Mouse (Mus musculus) limb, embryonic 12.5 days (tissue): Measurements from ENCODE around the gene Abcc10. TPM values are rescaled to one million over a fixed set of nuclear protein-coding genes. Genes with fewer than 3 reads are reported as not detected.

Source experiments
- ATAC-seq: fragments of 200-750 bp; cut with Nextera tagmentation; 2 replicates; pipeline ENCODE4 v1.8.0; 2017; ENCODE audit warnings: low read depth, moderate TSS enrichment; ENCODE audit not compliant: insufficient number of reproducible peaks, insufficient read depth, low FRiP score, low TSS enrichment
- H3K27ac ChIP-seq: fragments of 300-500 bp; sonication (generic); 2 replicates; pipeline ENCODE4 v1.5.1; 2016; ENCODE audit warnings: mild to moderate bottlenecking, moderate library complexity
- H3K27me3 ChIP-seq: fragments of 300-500 bp; sonication (generic); 2 replicates; pipeline ENCODE4 v1.6.1; 2016; ENCODE audit warnings: mild to moderate bottlenecking, moderate library complexity
- H3K36me3 ChIP-seq: fragments of 300-500 bp; sonication (generic); 2 replicates; pipeline ENCODE4 v1.6.1; 2016; ENCODE audit warnings: mild to moderate bottlenecking, moderate library complexity
- H3K4me1 ChIP-seq: fragments of 300-500 bp; sonication (generic); replicated peaks from 2 replicates; pipeline ENCODE4 v1.6.1; 2016
- H3K4me2 ChIP-seq: fragments of 300-500 bp; sonication (generic); 2 replicates; pipeline ENCODE4 v1.6.1; 2016; ENCODE audit warnings: mild to moderate bottlenecking, moderate library complexity
- H3K4me3 ChIP-seq: fragments of 300-500 bp; sonication (generic); replicated peaks from 2 replicates; pipeline ENCODE4 v1.5.1; 2016; ENCODE audit warnings: mild to moderate bottlenecking
- H3K9ac ChIP-seq: fragments of 300-500 bp; sonication (generic); replicated peaks from 2 replicates; pipeline ENCODE4 v1.6.1; 2016; ENCODE audit warnings: mild to moderate bottlenecking, moderate library complexity
- H3K9me3 ChIP-seq: fragments of 300-500 bp; sonication (generic); 2 replicates; pipeline ENCODE4 v1.6.1; 2016; ENCODE audit warnings: mild to moderate bottlenecking, moderate library complexity
- WGBS: fragments of 180-500 bp; shearing (Covaris S2); methylation state at CpG from one replicate; pipeline ENCODE4 v1.1.7; 2016; 5-methylcytosine and 5-hydroxymethylcytosine counted together
- polyA plus RNA-seq: library from polyadenylated mRNA; unstranded; fragments of >200 nt; fragmentation: Nextera tagmentation; extraction: Ambion mirVana; gene quantifications from 2 replicates; pipeline ENCODE4 v1.2.1, GENCODE M21; 2016

Gene Abcc10
- polyA plus RNA-seq = 7.7 and 8.2 TPM in 2 replicates

DNA sequence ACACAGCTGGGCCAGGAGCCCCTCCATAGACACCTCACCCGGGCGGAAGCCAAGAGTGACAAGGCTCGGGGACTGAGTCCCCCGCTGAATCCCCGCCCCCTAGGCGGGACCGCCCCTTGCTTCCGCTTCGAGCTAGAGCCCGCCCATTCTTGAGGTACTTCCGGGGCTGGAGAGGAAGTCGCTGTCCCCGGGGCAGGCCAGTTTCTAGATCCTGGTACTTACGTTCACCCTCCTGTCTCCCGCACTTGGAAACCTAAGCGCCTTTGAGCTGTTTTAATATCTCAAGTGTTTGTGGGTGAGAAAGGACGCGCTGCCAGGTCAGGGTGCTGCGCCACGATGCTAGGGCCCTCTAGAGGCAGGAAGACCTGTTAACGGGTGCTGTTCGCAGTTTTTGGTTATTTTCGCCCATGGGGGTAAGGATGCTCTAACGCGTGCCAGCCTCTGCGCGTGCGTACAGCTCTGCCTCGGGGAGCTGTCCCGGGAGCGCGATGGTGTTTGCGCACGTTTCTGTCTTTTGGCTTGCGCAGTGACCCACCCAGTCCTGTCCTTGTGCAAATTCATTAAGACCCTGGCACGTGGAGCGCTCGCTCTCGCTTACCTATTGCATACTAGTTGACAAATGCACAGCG, at the start of gene Abcc10:
Gene Abcc10, minus strand, starts transcription at position 447 of the 629 bp plus-strand sequence.
- Histone ChIP-seq H3K4me3 (peak within 1 kb of the TSS; percentile 71), H3K9ac (peak within 1 kb of the TSS; percentile 78), H3K4me1 (no peaks in the 10 kb centered on the region), H3K4me2 (peak within 1 kb of the TSS; percentile 85), H3K36me3 (peaks cover 12% of the 10 kb centered on the region), H3K27ac (peak within 1 kb of the TSS; percentile 93), H3K27me3 (no peaks in the 10 kb centered on the region), H3K9me3 (no peaks in the 10 kb centered on the region)
- ATAC-seq = peak; percentile 96
- WGBS = under 1% methylated on average over 39 of the region's 40 CpGs

DNA sequence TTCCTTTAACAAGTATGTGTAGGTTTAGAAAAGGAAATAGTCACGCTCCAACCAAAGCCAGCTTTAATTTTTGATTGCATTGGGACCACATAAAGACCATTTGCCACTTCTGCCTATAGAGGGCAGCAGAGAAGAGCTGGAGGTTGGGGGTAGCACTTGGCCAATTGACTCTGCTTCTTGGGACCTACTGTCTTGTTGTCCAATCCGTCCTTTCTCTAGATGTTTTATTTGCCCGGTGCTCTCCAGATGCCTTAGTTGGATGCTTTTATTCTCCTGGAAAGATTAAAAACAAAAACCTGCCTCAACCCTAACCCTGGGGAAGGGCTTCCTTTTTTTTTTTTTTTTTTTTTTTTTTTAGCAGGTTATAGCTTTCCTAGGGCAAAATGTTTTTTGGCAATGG, 43.6 kb upstream of the Abcc10 start:
- ATAC-seq = no peak
- H3K4me3 ChIP-seq = no peak overlapping the region
- WGBS = 70% methylated on average over 3 of the region's 3 CpGs

DNA sequence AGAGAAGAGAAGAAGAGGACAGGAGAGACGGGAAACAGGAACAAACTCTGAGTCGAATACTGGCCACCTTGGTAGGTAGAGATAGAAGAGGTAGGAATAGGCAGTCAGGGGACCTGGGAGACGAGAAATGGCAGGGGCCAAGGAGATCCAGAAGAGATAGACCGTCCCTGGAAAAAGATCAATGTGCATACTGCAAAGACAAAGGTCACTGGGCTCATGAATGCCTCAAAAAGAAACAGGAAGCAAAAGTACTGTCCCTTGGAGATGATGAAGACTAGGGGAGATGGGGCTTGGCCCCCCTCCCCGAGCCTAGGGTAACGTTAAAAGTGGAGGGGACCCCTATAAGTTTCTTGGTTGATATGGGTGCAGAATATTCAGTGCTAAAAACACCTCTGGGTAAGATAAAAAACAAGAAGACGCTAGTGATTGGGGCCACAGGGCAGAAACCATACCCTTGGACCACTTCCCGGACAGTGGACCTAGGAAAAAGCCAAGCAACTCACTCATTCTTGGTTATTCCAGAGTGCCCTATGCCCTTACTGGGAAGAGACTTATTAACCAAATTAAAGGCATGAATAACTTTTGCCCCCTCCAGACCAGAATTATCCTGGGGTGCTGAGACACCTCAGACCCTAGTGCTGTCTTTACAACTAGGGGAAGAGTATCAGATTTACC, 23.0 kb upstream of the Abcc10 start:
- no peak overlapping the region for H3K4me2 ChIP-seq
- no peaks in the 10 kb centered on the region for H3K4me1 ChIP-seq
- no peak overlapping the region for H3K9ac ChIP-seq
- no peaks in the 10 kb centered on the region for H3K27me3 ChIP-seq
- no peak overlapping the region for H3K4me3 ChIP-seq
- no peaks in the 10 kb centered on the region for H3K36me3 ChIP-seq
- 83% methylated on average over 8 of the region's 8 CpGs for WGBS
- no peak for ATAC-seq
- H3K9me3 ChIP-seq = 0 out of 2 replicates have a peak, but pooled peaks cover 3% of the 10 kb centered on the region
- no peak overlapping the region for H3K27ac ChIP-seq

More for the DNA sequence above, 43.6 kb upstream of the Abcc10 start:
- H3K4me2 ChIP-seq = no peak overlapping the region
- H3K9ac ChIP-seq = no peak overlapping the region
- H3K27me3 ChIP-seq = no peaks in the 10 kb centered on the region
- H3K27ac ChIP-seq = no peak overlapping the region
- no peaks in the 10 kb centered on the region for H3K36me3 ChIP-seq
- peaks cover 6% of the 10 kb centered on the region; the same call in 1 of the 2 replicates for H3K9me3 ChIP-seq
- H3K4me1 ChIP-seq = no peaks in the 10 kb centered on the region

DNA sequence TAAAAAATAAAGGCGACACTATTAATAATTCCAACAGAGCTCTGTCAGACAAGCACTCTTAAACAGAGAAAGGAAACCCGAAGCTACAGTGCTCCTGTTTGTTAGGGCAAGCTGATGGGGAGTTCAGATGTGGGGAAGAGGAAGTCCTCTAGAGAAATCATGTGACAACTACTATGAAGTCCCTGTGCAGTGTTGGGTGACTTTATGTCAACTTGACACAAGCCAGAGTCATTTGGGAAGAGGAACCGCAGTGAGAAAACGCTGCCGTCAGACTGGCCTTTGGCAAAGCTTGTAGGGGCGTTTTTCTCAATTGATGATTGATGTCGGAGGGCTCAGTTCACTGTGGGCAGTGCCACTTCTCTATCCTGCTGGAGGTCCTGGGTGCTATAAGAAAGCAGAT, 13.1 kb upstream of the Abcc10 start:
- ATAC-seq = no peak
- Histone ChIP-seq H3K36me3 (no peaks in the 10 kb centered on the region), H3K9me3 (peaks cover 18% of the 10 kb centered on the region; the same call in 1 of the 2 replicates), H3K27ac (no peak overlapping the region), H3K9ac (no peak overlapping the region), H3K27me3 (no peaks in the 10 kb centered on the region), H3K4me2 (no peak overlapping the region), H3K4me3 (no peak overlapping the region), H3K4me1 (no peaks in the 10 kb centered on the region)
- WGBS = 77% methylated on average over 7 of the region's 7 CpGs

DNA sequence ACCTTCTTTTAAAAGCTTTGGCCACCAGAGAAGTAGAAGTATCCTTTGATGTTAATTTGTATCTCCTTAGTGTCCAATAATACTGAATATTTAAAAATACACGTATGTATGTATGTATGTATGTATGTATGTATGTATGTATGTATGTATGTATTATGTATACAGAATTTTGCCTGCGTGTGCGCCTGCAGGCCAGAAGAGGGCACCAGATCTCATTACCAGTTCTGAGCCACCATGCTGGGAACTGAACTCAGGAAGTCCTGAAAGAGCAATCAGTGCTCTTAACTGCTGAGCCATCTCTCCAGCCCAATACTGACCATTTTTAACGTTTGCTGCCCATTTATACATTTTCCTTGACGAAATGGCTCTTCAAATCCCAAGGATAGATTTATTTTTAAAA, 8.3 kb upstream of the Abcc10 start:
- no peak overlapping the region for H3K27ac ChIP-seq
- no peak overlapping the region for H3K4me2 ChIP-seq
- 21% methylated on average over 5 of the region's 5 CpGs for WGBS
- H3K4me3 ChIP-seq = no peak overlapping the region
- no peaks in the 10 kb centered on the region for H3K9me3 ChIP-seq
- no peaks in the 10 kb centered on the region for H3K27me3 ChIP-seq
- no peaks in the 10 kb centered on the region for H3K36me3 ChIP-seq
- H3K9ac ChIP-seq = no peak overlapping the region
- H3K4me1 ChIP-seq = no peaks in the 10 kb centered on the region
- ATAC-seq = no peak

DNA sequence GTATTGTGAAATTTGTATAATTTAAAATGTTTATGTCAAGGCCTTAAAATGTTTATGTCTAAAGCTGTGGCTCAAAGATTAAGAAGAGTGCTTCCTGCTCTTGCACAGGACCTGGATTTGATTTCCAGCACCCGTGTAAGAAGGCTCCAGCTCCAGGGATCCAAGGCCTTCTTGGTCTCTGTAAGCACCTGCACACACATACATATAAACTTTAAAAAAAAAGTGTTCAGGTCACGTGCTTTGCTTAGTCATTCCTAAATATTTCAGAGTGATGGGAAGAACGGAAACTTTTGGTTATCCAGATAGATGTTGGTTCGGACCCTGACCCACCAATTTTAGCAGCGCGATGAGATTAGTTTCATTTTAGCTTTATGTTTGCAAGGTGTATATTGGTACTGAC, 571 bp upstream of the Abcc10 start:
- Histone ChIP-seq H3K4me3 (peak overlapping the region; percentile 71; the same call in 1 of the 2 replicates), H3K9me3 (no peaks in the 10 kb centered on the region), H3K4me1 (no peaks in the 10 kb centered on the region), H3K9ac (no peak overlapping the region), H3K27me3 (no peaks in the 10 kb centered on the region), H3K4me2 (peak overlapping the region; percentile 85), H3K27ac (0 out of 2 replicates have a peak overlapping the region, but pooled peaks have one; percentile 23), H3K36me3 (peaks cover 5% of the 10 kb centered on the region)
- ATAC-seq = no peak
- whole genome bisulfite sequencing = 73% methylated on average over 6 of the region's 6 CpGs

DNA sequence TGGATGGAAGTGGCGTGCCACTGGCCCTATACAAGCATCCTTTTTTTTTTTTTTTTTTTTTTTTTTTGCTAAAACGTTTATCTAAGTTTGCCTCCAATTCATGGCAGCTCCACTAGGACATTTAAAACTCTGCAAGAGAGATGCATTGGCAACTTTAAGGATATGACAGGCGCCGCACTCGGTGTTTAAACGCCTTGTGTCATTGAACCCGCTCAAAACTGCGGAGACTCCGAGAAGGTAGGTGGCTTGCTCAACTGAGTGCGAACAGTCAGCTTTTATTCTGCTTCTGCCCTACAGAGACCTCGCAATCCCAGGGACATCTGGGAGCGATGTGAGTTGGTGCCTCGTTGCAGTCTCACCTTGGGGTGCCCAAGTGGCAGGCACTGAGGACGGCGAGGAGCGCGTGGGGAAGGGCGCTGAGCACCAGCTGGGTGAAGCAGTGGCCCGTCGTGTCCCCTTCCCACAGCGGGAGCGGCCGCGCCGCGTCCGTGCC, 693 bp downstream of the Abcc10 start:
- WGBS = 6% methylated on average over 25 of the region's 27 CpGs
- peak overlapping the region; percentile 93 for H3K27ac ChIP-seq

DNA sequence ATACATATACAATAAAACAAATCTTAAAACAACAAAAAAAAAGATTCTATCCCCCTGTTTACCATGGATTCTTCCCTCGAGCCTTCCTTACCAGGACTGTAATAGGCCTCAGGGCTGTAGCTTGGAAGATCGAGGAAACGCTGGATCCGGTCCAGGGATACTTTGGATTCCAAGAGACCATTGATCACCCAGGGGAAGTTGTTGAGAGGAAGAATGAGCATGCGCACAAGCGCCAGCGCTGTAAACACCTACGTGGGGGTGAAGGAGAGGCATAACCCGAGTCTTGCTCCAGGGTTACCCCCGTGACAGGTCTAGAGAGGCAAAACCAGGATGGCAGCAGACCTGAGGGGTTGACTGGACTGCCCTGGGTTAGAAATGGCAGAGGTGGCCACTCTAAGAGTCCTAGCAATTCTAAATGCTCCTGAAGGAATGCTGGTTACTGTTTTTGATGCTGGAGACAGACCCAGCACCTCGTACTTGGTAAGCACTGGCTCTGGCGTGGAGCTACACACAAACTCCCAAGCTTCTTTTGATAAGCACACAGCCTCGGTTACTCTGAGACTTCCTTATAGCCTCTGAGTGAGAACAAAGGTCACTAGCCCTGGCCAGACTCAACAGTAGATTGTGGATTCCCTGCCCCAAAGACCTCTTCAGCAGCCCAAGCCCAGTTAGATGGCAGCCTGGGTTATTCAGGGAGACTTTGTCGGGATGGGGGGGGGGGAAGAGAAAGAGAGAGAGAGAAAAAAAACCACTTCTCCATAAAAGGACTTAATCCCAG, 5.9 kb downstream of the Abcc10 start:
- Histone ChIP-seq H3K27me3 (no peaks in the 10 kb centered on the region), H3K36me3 (peaks cover 34% of the 10 kb centered on the region), H3K4me2 (no peak overlapping the region), H3K27ac (no peak overlapping the region), H3K9me3 (no peaks in the 10 kb centered on the region), H3K9ac (no peak overlapping the region), H3K4me3 (no peak overlapping the region), H3K4me1 (no peaks in the 10 kb centered on the region)
- 88% methylated on average over 14 of the region's 14 CpGs for WGBS
- ATAC-seq = no peak

More for the DNA sequence above, 693 bp downstream of the Abcc10 start:
- Histone ChIP-seq H3K4me1 (no peaks in the 10 kb centered on the region), H3K9ac (peak overlapping the region; percentile 78), H3K36me3 (peaks cover 16% of the 10 kb centered on the region), H3K9me3 (no peaks in the 10 kb centered on the region), H3K4me2 (peak overlapping the region; percentile 85), H3K4me3 (peak overlapping the region; percentile 71), H3K27me3 (no peaks in the 10 kb centered on the region)
- peak; percentile 21 for ATAC-seq

DNA sequence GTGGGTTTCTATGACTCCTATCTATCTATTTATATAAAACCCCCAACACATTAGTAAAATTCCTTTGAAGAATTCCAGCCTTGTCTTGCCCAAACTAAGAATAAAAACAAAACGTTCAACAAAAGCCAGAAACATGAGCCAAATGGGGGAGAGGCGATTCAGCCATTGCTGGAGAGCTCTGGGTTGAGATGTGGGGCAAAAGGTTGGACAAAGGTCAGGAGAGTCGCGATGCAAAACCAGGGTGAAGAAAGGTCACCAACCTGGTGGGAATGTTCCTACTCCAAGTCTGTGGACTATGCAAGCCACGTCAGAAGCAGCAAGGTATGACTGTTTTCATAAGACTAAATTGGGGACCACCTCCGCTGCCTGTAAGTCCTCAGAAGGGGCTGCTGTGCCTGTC, 7.7 kb downstream of the Abcc10 start:
- Histone ChIP-seq H3K4me3 (no peak overlapping the region), H3K27me3 (no peaks in the 10 kb centered on the region), H3K4me2 (no peak overlapping the region), H3K36me3 (peaks cover 34% of the 10 kb centered on the region), H3K9me3 (no peaks in the 10 kb centered on the region), H3K4me1 (no peaks in the 10 kb centered on the region), H3K9ac (no peak overlapping the region), H3K27ac (no peak overlapping the region)
- ATAC-seq = no peak
- WGBS = 79% methylated on average over 6 of the region's 6 CpGs

DNA sequence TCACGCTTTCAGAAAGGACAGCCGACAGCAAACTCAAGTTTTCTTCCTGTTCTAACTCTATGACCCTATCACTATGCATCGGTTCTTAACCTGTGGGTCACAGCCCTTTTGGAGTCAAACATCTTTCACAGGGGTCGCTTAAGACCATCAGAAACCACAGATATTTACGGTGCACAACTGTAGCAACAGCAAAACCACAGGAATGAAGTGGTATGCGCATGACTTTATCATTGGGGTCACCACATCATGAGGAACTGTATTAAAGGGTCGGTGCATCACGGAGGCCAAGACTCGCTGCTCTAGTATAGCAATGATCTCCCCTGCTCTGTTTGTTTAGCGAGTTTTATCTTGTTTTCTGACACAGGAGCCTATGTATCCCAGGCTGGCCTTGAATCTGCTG, 12.3 kb downstream of the Abcc10 start:
- H3K27ac ChIP-seq = no peak overlapping the region
- no peaks in the 10 kb centered on the region for H3K27me3 ChIP-seq
- no peaks in the 10 kb centered on the region for H3K9me3 ChIP-seq
- H3K9ac ChIP-seq = no peak overlapping the region
- H3K4me2 ChIP-seq = no peak overlapping the region
- H3K4me1 ChIP-seq = no peaks in the 10 kb centered on the region
- no peak overlapping the region for H3K4me3 ChIP-seq
- WGBS = 91% methylated on average over 10 of the region's 10 CpGs
- no peak for ATAC-seq
- peaks cover 3% of the 10 kb centered on the region; the same call in 1 of the 2 replicates for H3K36me3 ChIP-seq

DNA sequence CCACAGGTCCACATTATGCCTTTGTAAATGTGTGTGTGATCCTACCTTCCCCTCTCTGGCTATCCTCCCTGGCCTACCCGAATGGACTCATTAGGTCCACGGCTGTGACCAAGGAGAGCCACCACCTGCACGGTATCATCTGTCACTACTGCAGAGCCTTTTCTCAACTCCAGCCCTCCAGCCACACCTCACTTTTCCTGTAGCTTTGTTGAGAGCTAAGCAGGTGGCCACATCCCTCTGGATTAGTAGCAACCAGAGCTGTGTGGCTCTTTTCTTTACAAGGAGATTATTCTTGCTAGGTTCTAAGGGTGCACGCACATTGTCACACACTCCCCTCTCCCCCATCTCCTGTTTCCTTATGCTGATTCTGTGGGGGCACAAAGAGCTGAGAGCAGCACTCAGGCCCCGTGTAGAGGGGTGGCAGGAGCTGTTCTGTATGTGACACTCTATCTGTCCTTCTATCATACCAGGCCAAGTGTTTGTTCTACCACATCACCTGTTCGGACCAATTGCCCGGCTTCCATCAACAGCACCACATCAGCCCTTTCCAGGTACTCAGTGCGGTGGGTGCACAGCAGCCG, 14.9 kb downstream of the Abcc10 start:
- no peaks in the 10 kb centered on the region for H3K9me3 ChIP-seq
- H3K4me2 ChIP-seq = no peak overlapping the region
- H3K27me3 ChIP-seq = no peaks in the 10 kb centered on the region
- H3K4me1 ChIP-seq = no peaks in the 10 kb centered on the region
- no peaks in the 10 kb centered on the region for H3K36me3 ChIP-seq
- ATAC-seq = no peak
- H3K27ac ChIP-seq = no peak overlapping the region
- 83% methylated on average over 9 of the region's 9 CpGs for WGBS
- no peak overlapping the region for H3K9ac ChIP-seq
- no peak overlapping the region for H3K4me3 ChIP-seq
